Mouse (Mus musculus): ENCODE results near the gene Pnldc1. TPM values are rescaled to one million over a fixed set of nuclear protein-coding genes. Genes with fewer than 3 reads are reported as not detected.
A peak's percentile ranks its signal among the peaks of the same experiment; 100 is the strongest.
"Not testable (repeated sequence)": the region's sequence is repeated elsewhere in the genome, so short reads cannot be mapped to it uniquely, and the experiment has no call there.

Pnldc1 gene
- 1.1 and 1.2 TPM in 2 replicates for polyA plus RNA-seq (2014; fragmentation: Nextera tagmentation; extraction: Ambion mirVana)

DNA sequence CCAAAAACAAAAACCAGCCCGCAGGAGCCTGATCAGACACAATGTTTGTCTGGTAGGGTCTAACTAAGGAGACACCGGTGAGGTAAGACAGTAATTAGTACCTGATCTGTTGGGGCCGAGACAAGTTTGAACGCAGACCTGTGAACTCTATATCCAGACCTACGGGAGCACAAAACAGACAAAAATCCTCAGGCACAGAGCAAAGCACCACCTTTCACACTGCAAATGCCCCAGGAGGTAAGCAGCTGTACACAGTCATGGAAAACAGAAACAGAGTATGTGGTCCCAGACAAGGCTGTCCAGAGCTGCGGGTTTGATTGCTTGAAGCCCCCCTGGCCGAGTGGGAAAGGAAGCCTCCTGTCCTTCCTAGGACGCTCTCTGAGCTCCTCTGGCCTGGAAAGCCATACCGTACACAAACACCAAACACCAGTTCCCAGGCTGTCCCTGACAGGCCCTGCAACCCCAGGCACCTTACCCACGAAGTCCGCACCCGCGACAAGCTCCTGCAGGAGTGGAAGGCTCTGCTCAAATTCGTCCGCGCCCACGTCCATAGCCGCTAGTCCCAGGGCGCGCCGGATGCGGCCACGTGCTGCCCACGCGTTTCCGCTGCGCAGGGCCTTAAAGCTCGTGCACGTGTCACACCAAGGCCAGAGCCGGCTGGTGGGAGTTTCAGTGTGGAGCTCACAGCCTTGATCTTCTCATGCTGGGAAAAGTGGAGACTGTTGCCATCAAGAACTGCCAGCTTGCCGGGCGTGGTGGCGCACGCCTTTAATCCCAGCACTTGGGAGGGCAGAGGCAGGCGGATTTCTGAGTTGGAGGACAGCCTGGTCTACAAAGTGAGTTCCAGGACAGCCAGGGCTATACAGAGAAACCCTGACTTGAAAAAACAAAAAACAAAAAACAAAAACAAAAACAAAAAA, at the start of gene Pnldc1:
Pnldc1 (minus strand) TSS at position 870 of the 920 bp plus-strand sequence.
- H3K4me1 ChIP-seq (ENCODE audit: control insufficient read depth, insufficient read depth, low read length), result no peaks in the 10 kb centered on the region
- H3K27ac ChIP-seq (ENCODE audit: low read depth, low read length), result no peak within 1 kb of the TSS
- DNase-seq (ENCODE audit: low spot score, missing footprints), result peak; percentile 67
- H3K27me3 ChIP-seq (ENCODE audit: control insufficient read depth, insufficient read depth, low read length), result no peaks in the 10 kb centered on the region
- 81% methylated on average over 35 of the region's 35 CpGs for WGBS
- H3K36me3 ChIP-seq (ENCODE audit: control insufficient read depth, insufficient read depth, low read length), result peaks cover 14% of the 10 kb centered on the region; the same call in 1 of the 2 replicates
- no peak within 1 kb of the TSS for H3K4me2 ChIP-seq
- no peak for ATAC-seq (ENCODE audit: low FRiP score)
- H3K9me3 ChIP-seq (ENCODE audit: control insufficient read depth, low read length), result no peaks in the 10 kb centered on the region
- H3K9ac ChIP-seq (ENCODE audit: low read length), result no peak within 1 kb of the TSS
- H3K4me3 ChIP-seq (ENCODE audit: low read depth, low read length), result no peak within 1 kb of the TSS

DNA sequence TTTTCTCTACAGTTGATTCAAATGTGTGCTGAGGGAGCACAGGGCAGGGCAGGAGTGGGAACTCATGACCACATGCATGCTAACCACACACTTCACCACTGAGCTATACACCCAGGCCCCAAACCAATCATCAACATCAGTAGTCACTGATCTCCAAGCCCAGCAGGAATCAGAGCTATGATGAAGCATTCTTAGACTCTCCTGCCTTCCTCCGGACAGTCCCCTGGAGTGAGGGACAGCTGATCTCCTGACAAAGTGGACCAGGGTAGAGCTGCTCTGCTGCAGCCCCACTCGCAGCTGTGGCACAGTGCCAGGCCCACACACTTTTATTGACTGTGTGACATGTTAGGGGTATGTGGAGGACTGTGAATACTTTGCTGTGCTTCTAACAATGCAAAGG, 49.3 kb upstream of the Pnldc1 start:
- not testable (repeated sequence) for ATAC-seq (ENCODE audit: low FRiP score)

DNA sequence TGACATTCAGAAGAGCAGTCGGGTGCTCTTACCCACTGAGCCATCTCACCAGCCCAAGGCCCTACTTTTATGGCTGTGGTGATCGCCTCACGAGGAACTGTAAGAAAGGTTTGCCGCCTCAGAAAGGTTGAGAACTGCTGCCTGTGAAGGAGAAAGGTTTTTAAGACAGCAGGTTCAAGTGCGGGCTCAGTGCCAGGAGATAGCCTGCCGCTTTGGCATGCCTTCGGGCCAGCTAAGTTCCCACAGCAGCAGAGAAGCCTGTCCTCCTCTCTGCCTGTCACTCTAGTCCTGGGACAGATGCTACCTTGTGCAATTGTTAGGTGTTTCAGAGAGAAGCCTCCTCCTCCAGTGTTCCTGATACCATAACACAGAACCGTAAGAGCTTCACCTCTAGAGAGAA, 46.6 kb upstream of the Pnldc1 start:
- no peak for ATAC-seq (ENCODE audit: low FRiP score)
- H3K4me2 ChIP-seq, result no peak overlapping the region
- H3K27ac ChIP-seq (ENCODE audit: low read depth, low read length), result no peak overlapping the region
- no peaks in the 10 kb centered on the region for H3K9me3 ChIP-seq (ENCODE audit: control insufficient read depth, low read length)
- 95% methylated on average over 8 of the region's 8 CpGs for WGBS
- H3K4me1 ChIP-seq (ENCODE audit: control insufficient read depth, insufficient read depth, low read length), result peaks cover 7% of the 10 kb centered on the region
- H3K36me3 ChIP-seq (ENCODE audit: control insufficient read depth, insufficient read depth, low read length), result peaks cover 6% of the 10 kb centered on the region
- no peaks in the 10 kb centered on the region for H3K27me3 ChIP-seq (ENCODE audit: control insufficient read depth, insufficient read depth, low read length)
- H3K4me3 ChIP-seq (ENCODE audit: low read depth, low read length), result no peak overlapping the region
- DNase-seq (ENCODE audit: low spot score, missing footprints), result no peak
- H3K9ac ChIP-seq (ENCODE audit: low read length), result no peak overlapping the region

More for the DNA sequence above, 49.3 kb upstream of the Pnldc1 start:
- WGBS, result 0% methylated on average over 1 of the region's 2 CpGs
- Histone ChIP-seq H3K4me3 (ENCODE audit: low read depth, low read length) (peak overlapping the region; percentile 19; the same call in 1 of the 2 replicates), H3K4me2 (peak overlapping the region; percentile 37)
- H3K27me3 ChIP-seq (ENCODE audit: control insufficient read depth, insufficient read depth, low read length); H3K9ac ChIP-seq (ENCODE audit: low read length); H3K27ac ChIP-seq (ENCODE audit: low read depth, low read length); DNase-seq (ENCODE audit: low spot score, missing footprints); H3K9me3 ChIP-seq (ENCODE audit: control insufficient read depth, low read length); H3K4me1 ChIP-seq (ENCODE audit: control insufficient read depth, insufficient read depth, low read length); H3K36me3 ChIP-seq (ENCODE audit: control insufficient read depth, insufficient read depth, low read length): not testable (repeated sequence)

DNA sequence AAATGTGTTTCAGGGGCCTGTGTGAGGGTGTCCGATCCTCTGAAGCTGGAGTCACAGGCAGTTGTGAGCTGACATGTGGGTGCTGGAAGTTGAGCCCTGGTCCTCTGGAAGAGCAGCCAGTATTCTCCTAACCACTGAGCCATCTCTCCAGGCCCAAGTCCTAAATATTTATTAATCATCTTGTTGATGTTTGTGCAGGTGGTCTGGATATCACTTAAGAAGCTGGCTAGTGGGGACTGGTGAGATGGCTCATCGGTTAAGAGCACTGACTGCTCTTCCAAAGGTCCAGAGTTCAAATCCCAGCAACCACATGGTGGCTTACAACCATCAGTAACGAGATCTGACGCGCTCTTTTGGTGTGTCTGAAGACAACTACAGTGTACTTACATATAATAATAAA, 39.6 kb upstream of the Pnldc1 start:
- H3K9me3 ChIP-seq (ENCODE audit: control insufficient read depth, low read length), result no peaks in the 10 kb centered on the region
- no peak for ATAC-seq (ENCODE audit: low FRiP score)
- H3K4me1 ChIP-seq (ENCODE audit: control insufficient read depth, insufficient read depth, low read length), result no peaks in the 10 kb centered on the region
- H3K4me3 ChIP-seq (ENCODE audit: low read depth, low read length), result no peak overlapping the region
- no peak overlapping the region for H3K4me2 ChIP-seq
- no peak overlapping the region for H3K9ac ChIP-seq (ENCODE audit: low read length)
- H3K36me3 ChIP-seq (ENCODE audit: control insufficient read depth, insufficient read depth, low read length), result peaks cover 24% of the 10 kb centered on the region
- no peak for DNase-seq (ENCODE audit: low spot score, missing footprints)
- WGBS, result 96% methylated on average over 5 of the region's 5 CpGs
- no peak overlapping the region for H3K27ac ChIP-seq (ENCODE audit: low read depth, low read length)
- H3K27me3 ChIP-seq (ENCODE audit: control insufficient read depth, insufficient read depth, low read length), result no peaks in the 10 kb centered on the region

DNA sequence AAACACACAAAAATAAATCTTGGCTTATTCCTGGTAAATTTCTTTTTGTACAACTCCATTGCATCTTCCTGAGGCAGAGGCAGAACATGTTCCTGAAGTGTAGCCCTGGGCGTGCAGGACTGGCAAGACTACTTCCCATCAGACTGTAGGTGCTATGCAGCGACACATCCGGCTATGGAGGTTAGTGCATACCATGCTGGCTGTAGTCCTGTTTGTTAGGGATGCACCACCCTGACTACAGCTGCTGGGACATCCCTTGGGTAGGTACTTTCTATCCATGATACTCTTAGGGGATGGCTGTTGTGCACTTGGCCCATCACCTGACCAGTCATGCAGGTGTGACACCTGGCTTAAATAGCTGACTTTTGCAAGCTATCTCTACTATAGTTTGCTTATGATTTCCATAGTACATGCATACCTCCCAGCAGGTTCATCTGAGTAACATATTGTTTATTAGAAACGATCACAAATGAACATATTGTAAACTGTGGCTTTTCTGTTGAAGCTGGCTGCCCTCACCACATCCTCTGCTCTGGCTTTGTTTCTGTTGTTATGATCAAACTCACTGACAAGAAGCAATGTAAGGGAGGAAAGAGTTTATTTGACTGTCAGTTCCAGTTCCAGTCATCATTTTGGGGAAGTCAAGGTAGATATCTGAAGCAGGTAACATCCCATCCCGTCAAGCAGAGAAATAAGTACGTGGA, 32.6 kb upstream of the Pnldc1 start:
- DNase-seq (ENCODE audit: low spot score, missing footprints) (peak; percentile 31), ATAC-seq (ENCODE audit: low FRiP score) (no peak)
- Histone ChIP-seq H3K4me2 (no peak overlapping the region), H3K4me1 (ENCODE audit: control insufficient read depth, insufficient read depth, low read length) (peaks cover 4% of the 10 kb centered on the region; the same call in 1 of the 2 replicates), H3K27me3 (ENCODE audit: control insufficient read depth, insufficient read depth, low read length) (no peaks in the 10 kb centered on the region), H3K9me3 (ENCODE audit: control insufficient read depth, low read length) (no peaks in the 10 kb centered on the region), H3K36me3 (ENCODE audit: control insufficient read depth, insufficient read depth, low read length) (peaks cover 16% of the 10 kb centered on the region), H3K27ac (ENCODE audit: low read depth, low read length) (no peak overlapping the region), H3K4me3 (ENCODE audit: low read depth, low read length) (no peak overlapping the region), H3K9ac (ENCODE audit: low read length) (no peak overlapping the region)
- WGBS, result 86% methylated on average over 6 of the region's 6 CpGs

DNA sequence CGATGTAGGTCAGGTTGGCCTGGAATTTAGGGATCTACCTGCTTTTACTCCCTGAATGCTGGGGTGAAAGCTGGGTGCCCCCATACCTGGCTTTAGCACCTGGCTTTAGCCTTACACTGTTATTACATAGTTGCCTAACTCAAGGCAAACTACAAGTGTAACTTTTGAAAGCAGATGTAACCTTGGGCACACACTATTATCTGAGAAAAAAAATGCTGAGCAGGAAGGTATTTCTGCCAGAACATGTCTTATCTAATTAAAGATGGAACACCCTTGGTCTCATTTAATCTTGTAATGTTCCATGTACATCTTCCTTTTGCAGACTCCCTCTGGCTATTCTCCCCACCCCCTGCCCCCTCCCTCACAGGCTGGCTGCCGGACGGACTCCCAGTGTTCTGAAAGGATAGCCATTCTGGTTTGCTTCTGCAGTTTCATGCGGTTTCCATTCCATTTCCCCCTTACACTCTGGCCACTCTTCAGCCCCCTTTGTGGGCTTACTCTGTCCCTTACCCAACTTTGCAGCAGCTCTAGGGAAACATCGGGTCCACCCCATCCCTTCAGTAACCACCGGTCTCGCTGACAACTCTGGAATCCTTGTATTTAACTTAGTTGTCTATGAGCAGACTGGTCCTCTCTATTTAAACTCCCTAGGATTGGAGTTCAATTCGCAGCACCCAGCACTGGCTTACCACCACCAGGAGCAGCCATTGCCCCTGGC, 31.7 kb upstream of the Pnldc1 start:
- Histone ChIP-seq H3K4me3 (ENCODE audit: low read depth, low read length) (no peak overlapping the region), H3K27ac (ENCODE audit: low read depth, low read length) (no peak overlapping the region), H3K4me2 (no peak overlapping the region), H3K36me3 (ENCODE audit: control insufficient read depth, insufficient read depth, low read length) (peaks cover 16% of the 10 kb centered on the region), H3K9me3 (ENCODE audit: control insufficient read depth, low read length) (no peaks in the 10 kb centered on the region), H3K4me1 (ENCODE audit: control insufficient read depth, insufficient read depth, low read length) (peaks cover 4% of the 10 kb centered on the region; the same call in 1 of the 2 replicates), H3K27me3 (ENCODE audit: control insufficient read depth, insufficient read depth, low read length) (no peaks in the 10 kb centered on the region), H3K9ac (ENCODE audit: low read length) (no peak overlapping the region)
- ATAC-seq (ENCODE audit: low FRiP score), result no peak
- peak; percentile 59 for DNase-seq (ENCODE audit: low spot score, missing footprints)
- WGBS, result 76% methylated on average over 8 of the region's 8 CpGs

DNA sequence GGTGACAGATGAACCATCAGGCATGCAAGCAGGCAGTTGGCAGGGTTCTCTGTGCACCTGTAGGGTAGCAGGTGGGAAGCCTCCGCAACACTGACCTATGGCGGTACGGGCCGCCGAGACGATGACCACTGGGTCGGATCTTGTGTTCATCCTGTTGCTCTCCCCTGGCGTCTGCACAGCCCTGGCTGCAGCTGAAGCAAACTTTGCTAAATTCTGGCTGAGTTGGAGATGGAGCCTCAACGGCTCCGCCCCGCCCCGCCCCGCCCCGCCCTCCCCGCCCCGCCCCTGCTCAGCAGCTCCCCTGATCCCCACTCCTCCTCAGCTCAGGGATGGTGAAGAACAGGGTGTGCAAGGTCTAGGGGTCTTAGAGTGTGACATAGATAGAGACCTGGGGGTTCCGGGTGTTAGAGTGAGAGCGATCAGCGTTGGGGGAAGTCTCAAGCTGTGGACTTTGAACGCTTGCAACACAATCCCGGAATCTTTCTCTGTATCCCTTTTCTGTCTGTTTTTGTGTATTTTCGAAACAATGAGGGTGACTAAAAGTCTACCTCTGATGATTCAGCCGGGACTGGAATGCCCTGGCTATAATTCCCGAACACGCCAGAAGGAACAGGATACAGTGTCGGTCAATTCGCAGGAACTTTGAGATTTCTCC, 30.2 kb upstream of the Pnldc1 start, which contains the start of gene Acat3:
Acat3 (minus strand) TSS at position 450 of the 655 bp plus-strand sequence.
- 13% methylated on average over 27 of the region's 27 CpGs for WGBS
- peak within 1 kb of the TSS; percentile 30; the same call in 1 of the 2 replicates for H3K9ac ChIP-seq (ENCODE audit: low read length)
- H3K36me3 ChIP-seq (ENCODE audit: control insufficient read depth, insufficient read depth, low read length), result peaks cover 12% of the 10 kb centered on the region; the same call in 1 of the 2 replicates
- peak within 1 kb of the TSS; percentile 25 for H3K4me2 ChIP-seq
- no peaks in the 10 kb centered on the region for H3K27me3 ChIP-seq (ENCODE audit: control insufficient read depth, insufficient read depth, low read length)
- H3K4me1 ChIP-seq (ENCODE audit: control insufficient read depth, insufficient read depth, low read length), result peaks cover 4% of the 10 kb centered on the region; the same call in 1 of the 2 replicates
- ATAC-seq (ENCODE audit: low FRiP score) (peak; percentile 71), DNase-seq (ENCODE audit: low spot score, missing footprints) (peak; percentile 85)
- H3K27ac ChIP-seq (ENCODE audit: low read depth, low read length), result no peak within 1 kb of the TSS
- H3K9me3 ChIP-seq (ENCODE audit: control insufficient read depth, low read length), result no peaks in the 10 kb centered on the region
- peak within 1 kb of the TSS; percentile 0; the same call in 1 of the 2 replicates for H3K4me3 ChIP-seq (ENCODE audit: low read depth, low read length)

DNA sequence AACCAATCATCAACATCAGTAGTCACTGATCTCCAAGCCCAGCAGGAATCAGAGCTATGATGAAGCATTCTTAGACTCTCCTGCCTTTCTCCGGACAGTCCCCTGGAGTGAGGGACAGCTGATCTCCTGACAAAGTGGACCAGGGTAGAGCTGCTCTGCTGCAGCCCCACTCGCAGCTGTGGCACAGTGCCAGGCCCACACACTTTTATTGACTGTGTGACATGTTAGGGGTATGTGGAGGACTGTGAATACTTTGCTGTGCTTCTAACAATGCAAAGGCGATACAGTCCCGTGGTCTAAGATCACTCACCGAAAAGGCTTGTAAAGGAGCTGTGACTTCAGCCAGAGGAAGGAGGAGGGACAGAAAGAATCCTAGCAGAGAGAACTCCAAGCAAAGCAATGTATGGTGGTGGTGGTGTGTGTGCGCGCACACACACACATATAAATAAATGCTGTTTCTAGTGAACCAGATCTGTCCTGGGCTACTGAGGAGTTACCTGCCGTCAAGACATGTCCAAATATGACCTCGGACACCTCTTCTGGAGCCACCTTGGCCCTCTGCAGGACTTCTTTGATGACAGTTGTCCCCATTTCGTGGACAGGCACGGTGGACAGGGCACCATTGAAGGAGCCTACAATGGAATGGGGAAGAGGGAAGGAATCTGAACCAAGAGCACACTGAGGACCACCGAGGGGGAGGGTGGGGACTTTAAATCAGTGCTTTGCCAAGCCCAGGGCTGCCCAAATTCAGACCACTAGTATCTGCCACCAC, 29.5 kb upstream of the Pnldc1 start:
- peak; percentile 47 for ATAC-seq (ENCODE audit: low FRiP score)
- H3K36me3 ChIP-seq (ENCODE audit: control insufficient read depth, insufficient read depth, low read length); H3K9ac ChIP-seq (ENCODE audit: low read length); DNase-seq (ENCODE audit: low spot score, missing footprints); H3K9me3 ChIP-seq (ENCODE audit: control insufficient read depth, low read length); H3K27ac ChIP-seq (ENCODE audit: low read depth, low read length); H3K27me3 ChIP-seq (ENCODE audit: control insufficient read depth, insufficient read depth, low read length); H3K4me1 ChIP-seq (ENCODE audit: control insufficient read depth, insufficient read depth, low read length): not testable (repeated sequence)
- peak overlapping the region; percentile 0; the same call in 1 of the 2 replicates for H3K4me3 ChIP-seq (ENCODE audit: low read depth, low read length)
- H3K4me2 ChIP-seq, result peak overlapping the region; percentile 25
- WGBS, result 41% methylated on average over 2 of the region's 12 CpGs

Measured in midbrain, embryonic 11.5 days (tissue).